Mouse (Mus musculus) intestine, postnatal 0 days (tissue): ENCODE measurements around the gene Ccn2. TPM values are rescaled to one million over a fixed set of nuclear protein-coding genes. Genes with fewer than 3 reads are reported as not detected.

Experiments used
- ATAC-seq: fragments of 200-750 bp; cut with Nextera tagmentation; 2 replicates; pipeline ENCODE4 v1.8.0; 2017; ENCODE audit warnings: mild to moderate bottlenecking, moderate TSS enrichment, moderate library complexity
- H3K27ac ChIP-seq: fragments of 300-500 bp; sonication (generic); 2 replicates; pipeline ENCODE4 v1.5.1; 2014; ENCODE audit warnings: mild to moderate bottlenecking, low read depth, low read length, moderate library complexity
- H3K27me3 ChIP-seq: fragments of 300-500 bp; sonication (generic); replicated peaks from 2 replicates; pipeline ENCODE4 v1.6.1; 2014; ENCODE audit warnings: low read length, mixed read lengths; ENCODE audit not compliant: control insufficient read depth, insufficient read depth
- H3K36me3 ChIP-seq: fragments of 300-500 bp; sonication (generic); 2 replicates; pipeline ENCODE4 v1.6.1; 2014; ENCODE audit warnings: mild to moderate bottlenecking, moderate library complexity; ENCODE audit not compliant: control insufficient read depth, insufficient read depth
- H3K4me1 ChIP-seq: fragments of 300-500 bp; sonication (generic); replicated peaks from 2 replicates; pipeline ENCODE4 v1.6.1; 2014; ENCODE audit warnings: antibody characterized with exemption, low read length, mixed read lengths; ENCODE audit not compliant: control insufficient read depth, insufficient read depth
- H3K4me2 ChIP-seq: fragments of 300-500 bp; sonication (generic); replicated peaks from 2 replicates; pipeline ENCODE4 v1.6.1; 2014; ENCODE audit warnings: low read depth, mild to moderate bottlenecking, moderate library complexity
- H3K4me3 ChIP-seq: fragments of 300-500 bp; sonication (generic); 2 replicates; pipeline ENCODE4 v1.5.1; 2014; ENCODE audit warnings: low read depth, low read length
- H3K9ac ChIP-seq: fragments of 300-500 bp; sonication (generic); 2 replicates; pipeline ENCODE4 v1.6.1; 2014; ENCODE audit warnings: mild to moderate bottlenecking, low read depth, low read length
- H3K9me3 ChIP-seq: fragments of 300-500 bp; sonication (generic); 2 replicates; pipeline ENCODE4 v1.6.1; 2016; ENCODE audit warnings: mixed run types; ENCODE audit not compliant: control insufficient read depth
- CTCF ChIP-seq: sonication (generic); IDR thresholded peaks from 2 replicates; pipeline ENCODE4 v1.5.1; 2016; ENCODE audit warnings: low read depth, mild to moderate bottlenecking, control low read depth, antibody characterized with exemption, moderate library complexity
- WGBS: fragments of 180-500 bp; shearing (Covaris S2); extraction: QIAGEN DNeasy Blood & Tissue Kit; methylation state at CpG from one replicate; pipeline ENCODE4 v1.1.7; 2014; 5-methylcytosine and 5-hydroxymethylcytosine counted together
- polyA plus RNA-seq: library from polyadenylated mRNA; unstranded; fragments of >200 nt; fragmentation: Nextera tagmentation; extraction: Ambion mirVana; gene quantifications from 2 replicates; pipeline ENCODE4 v1.2.1, GENCODE M21; 2015

Gene Ccn2
- polyA plus RNA-seq, 1 experiment from 2014 or later, result 7.8 TPM

GRCm38 (mm10) chr10:24596869-24597339 is 1.7 kb downstream of the Ccn2 start:
- 58% methylated on average over 7 of the region's 7 CpGs for WGBS
- no peaks in the 10 kb centered on the region for H3K27me3 ChIP-seq
- no peaks in the 10 kb centered on the region for H3K9me3 ChIP-seq
- TF ChIP-seq CTCF, result no peak
- H3K4me2 ChIP-seq, result peak overlapping the region; percentile 90
- peak overlapping the region; percentile 71 for H3K4me3 ChIP-seq
- H3K27ac ChIP-seq, result peak overlapping the region; percentile 54; the same call in 1 of the 2 replicates
- H3K9ac ChIP-seq, result no peak overlapping the region
- H3K4me1 ChIP-seq, result no peaks in the 10 kb centered on the region; the same call in 1 of the 2 replicates
- H3K36me3 ChIP-seq, result no peaks in the 10 kb centered on the region
- ATAC-seq, result no peak

DNA sequence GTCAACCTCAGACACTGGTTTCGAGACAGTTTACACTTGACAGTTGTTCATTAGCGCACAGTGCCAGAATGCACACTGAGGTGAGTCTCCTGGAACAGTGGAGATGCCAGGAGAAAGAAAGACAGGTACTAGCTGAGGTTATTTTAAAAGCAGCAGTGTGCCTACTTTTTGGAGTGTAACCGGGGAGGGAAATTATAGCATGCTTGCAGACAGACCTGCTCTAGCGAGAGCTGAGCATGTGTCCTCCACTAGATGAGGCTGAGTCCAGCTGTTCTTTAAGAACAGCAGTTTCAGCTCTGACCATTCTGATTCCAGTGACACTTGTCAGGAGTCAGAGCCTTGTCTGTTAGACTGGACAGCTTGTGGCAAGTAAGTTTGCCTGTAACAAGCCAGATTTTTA is 2.5 kb downstream of the Ccn2 start:
- Histone ChIP-seq H3K27me3 (no peaks in the 10 kb centered on the region), H3K4me2 (peak overlapping the region; percentile 90; the same call in 1 of the 2 replicates), H3K9ac (no peak overlapping the region), H3K36me3 (no peaks in the 10 kb centered on the region), H3K9me3 (no peaks in the 10 kb centered on the region), H3K27ac (no peak overlapping the region), H3K4me1 (no peaks in the 10 kb centered on the region), H3K4me3 (peak overlapping the region; percentile 71; the same call in 1 of the 2 replicates)
- no peak for TF ChIP-seq CTCF
- ATAC-seq, result no peak
- 73% methylated on average over 4 of the region's 4 CpGs for WGBS

DNA sequence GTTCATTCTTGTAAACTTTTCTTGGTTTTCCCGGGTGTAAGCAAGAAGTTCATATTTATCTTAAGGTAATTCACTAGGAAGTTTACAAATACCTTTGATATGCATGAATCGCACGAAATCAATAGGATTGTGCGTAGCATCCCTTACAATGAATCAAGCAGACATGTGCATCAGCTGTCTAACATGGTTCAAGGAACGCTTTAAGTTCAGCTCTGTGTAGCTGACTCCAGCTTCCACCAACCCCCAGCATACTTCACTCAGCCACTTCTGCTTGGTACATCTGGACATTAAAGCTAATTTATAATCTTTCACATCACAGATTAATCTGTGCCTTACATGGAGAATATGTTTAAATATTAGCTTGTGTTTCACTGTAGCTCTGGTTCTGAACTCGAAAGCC is 3.5 kb downstream of the Ccn2 start:
- Histone ChIP-seq H3K4me1 (no peaks in the 10 kb centered on the region), H3K9me3 (no peaks in the 10 kb centered on the region), H3K27ac (no peak overlapping the region), H3K36me3 (no peaks in the 10 kb centered on the region), H3K4me3 (no peak overlapping the region), H3K27me3 (no peaks in the 10 kb centered on the region), H3K4me2 (peak overlapping the region; percentile 21; the same call in 1 of the 2 replicates), H3K9ac (no peak overlapping the region)
- ATAC-seq, result no peak
- no peak for TF ChIP-seq CTCF
- 75% methylated on average over 6 of the region's 6 CpGs for WGBS

GRCm38 (mm10) chr10:24599802-24600201 is 4.6 kb downstream of the Ccn2 start:
- Histone ChIP-seq H3K36me3 (no peaks in the 10 kb centered on the region), H3K9me3 (no peaks in the 10 kb centered on the region), H3K27me3 (no peaks in the 10 kb centered on the region), H3K4me2 (no peak overlapping the region), H3K9ac (no peak overlapping the region), H3K4me3 (no peak overlapping the region), H3K27ac (no peak overlapping the region), H3K4me1 (no peaks in the 10 kb centered on the region)
- WGBS, result 68% methylated on average over 5 of the region's 5 CpGs
- TF ChIP-seq CTCF, result no peak
- no peak for ATAC-seq

- Histone ChIP-seq H3K27ac (no peak overlapping the region), H3K36me3 (no peaks in the 10 kb centered on the region), H3K27me3 (no peaks in the 10 kb centered on the region), H3K4me3 (no peak overlapping the region), H3K4me2 (no peak overlapping the region), H3K9ac (no peak overlapping the region), H3K4me1 (no peaks in the 10 kb centered on the region), H3K9me3 (no peaks in the 10 kb centered on the region)
- no peak for TF ChIP-seq CTCF
- no peak for ATAC-seq
- 79% methylated on average over 2 of the region's 2 CpGs for WGBS
These were observed 7.8 kb downstream of the Ccn2 start for GRCm38 (mm10) chr10:24603035-24603434.

DNA sequence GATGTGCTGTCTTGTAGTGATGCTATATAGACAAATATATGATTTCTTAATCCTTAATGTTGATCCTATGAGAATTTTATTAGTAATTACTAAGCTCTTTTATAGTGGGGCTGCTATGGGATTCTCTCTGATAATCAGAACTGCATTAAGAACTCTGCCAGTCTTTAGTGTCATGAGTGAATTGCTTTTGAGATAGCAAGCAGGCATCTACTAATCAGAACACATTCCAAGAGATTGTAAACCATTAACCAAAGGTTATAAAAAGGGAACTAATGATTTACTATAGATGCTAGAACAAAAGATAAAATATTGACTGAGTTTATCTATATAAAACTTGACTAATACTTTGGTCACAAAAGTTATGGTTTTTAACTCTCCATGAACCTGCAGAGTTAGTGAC is 8.5 kb downstream of the Ccn2 start:
- Histone ChIP-seq H3K27ac (no peak overlapping the region), H3K4me1 (no peaks in the 10 kb centered on the region), H3K4me2 (no peak overlapping the region), H3K27me3 (no peaks in the 10 kb centered on the region), H3K36me3 (no peaks in the 10 kb centered on the region), H3K9me3 (no peaks in the 10 kb centered on the region), H3K9ac (no peak overlapping the region), H3K4me3 (no peak overlapping the region)
- TF ChIP-seq CTCF, result no peak
- peak; percentile 41; the same call in 1 of the 2 replicates for ATAC-seq

- TF ChIP-seq CTCF, result no peak
- Histone ChIP-seq H3K4me1 (no peaks in the 10 kb centered on the region), H3K27me3 (no peaks in the 10 kb centered on the region), H3K36me3 (no peaks in the 10 kb centered on the region), H3K9ac (no peak overlapping the region), H3K4me2 (no peak overlapping the region), H3K9me3 (no peaks in the 10 kb centered on the region), H3K4me3 (no peak overlapping the region), H3K27ac (no peak overlapping the region)
- ATAC-seq, result no peak
- WGBS, result 87% methylated on average over 3 of the region's 3 CpGs
These were observed 13.9 kb downstream of the Ccn2 start for GRCm38 (mm10) chr10:24609146-24609545.
